Mouse (Mus musculus) CH12.LX (cell line): Measurements from ENCODE around the gene Krba1. TPM values are rescaled to one million over a fixed set of nuclear protein-coding genes. Genes with fewer than 3 reads are reported as not detected.

Experiments used
- DNase-seq: peaks from one replicate; pipeline ENCODE4 v3.0.0-alpha.2; 2013; ENCODE audit errors: extremely low read depth
- H3K27ac ChIP-seq: 2 replicates; pipeline ENCODE4 v1.5.1; 2012; ENCODE audit warnings: low read depth, mild to moderate bottlenecking, control low read depth, moderate library complexity; ENCODE audit not compliant: insufficient read depth
- H3K27me3 ChIP-seq: replicated peaks from 2 replicates; pipeline ENCODE3; 2012; ENCODE audit warnings: inconsistent platforms
- H3K36me3 ChIP-seq, 2 experiments: replicated peaks in 1 of 2; 2 replicates each; pipeline versions ENCODE3 to v1.6.1; 2012; ENCODE audit warnings: inconsistent platforms in 1 of 2, low read length in 1 of 2, mild to moderate bottlenecking in 1 of 2, mixed read lengths in 1 of 2, moderate library complexity in 1 of 2; ENCODE audit not compliant: control insufficient read depth in 1 of 2, insufficient read depth in 1 of 2
- H3K4me1 ChIP-seq, 2 experiments: 2 replicates each; pipeline ENCODE4 v1.6.1; 2012; ENCODE audit warnings: inconsistent platforms in 1 of 2, moderate library complexity in 1 of 2; ENCODE audit not compliant: insufficient read depth in 2 of 2, control insufficient read depth in 1 of 2
- H3K4me2 ChIP-seq: 2 replicates; pipeline ENCODE4 v1.6.1; 2012; ENCODE audit warnings: low read depth, mild to moderate bottlenecking, control low read depth; ENCODE audit not compliant: poor library complexity, insufficient read depth, severe bottlenecking
- H3K4me3 ChIP-seq, 3 experiments: fragments of 150-350 bp in 1 of 3; sonication (generic) in 1 of 3; replicated peaks in 1 of 3; 2 replicates each; pipeline versions ENCODE3 to v1.5.1; 2011 to 2012; ENCODE audit warnings: low read depth in 2 of 3, low read length in 2 of 3, mild to moderate bottlenecking in 2 of 3, moderate library complexity in 2 of 3, control low read depth in 1 of 3, improper control_type of control experiment in 1 of 3, inconsistent platforms in 1 of 3, mixed read lengths in 1 of 3; ENCODE audit not compliant: poor library complexity in 1 of 3
- H3K79me2 ChIP-seq: replicated peaks from 2 replicates; pipeline ENCODE4 v1.6.1; 2012; ENCODE audit warnings: mild to moderate bottlenecking, moderate library complexity; ENCODE audit not compliant: control insufficient read depth, poor library complexity, insufficient read depth, severe bottlenecking; ENCODE audit errors: extremely low read depth
- H3K9ac ChIP-seq: 2 replicates; pipeline ENCODE4 v1.6.1; 2012; ENCODE audit warnings: low read depth, mild to moderate bottlenecking, control low read depth, moderate library complexity; ENCODE audit not compliant: insufficient read depth
- H3K9me3 ChIP-seq: replicated peaks from 2 replicates; pipeline ENCODE3; 2012; ENCODE audit warnings: low read length, inconsistent platforms, mixed read lengths
- CTCF ChIP-seq, 2 experiments: IDR thresholded peaks in 1 of 2; conservative IDR thresholded peaks in 1 of 2; 2 replicates each; pipeline ENCODE4 v1.5.1; 2011 to 2012; ENCODE audit warnings: low read depth in 2 of 2, low read length in 2 of 2, improper control_type of control experiment in 1 of 2, inconsistent platforms in 1 of 2, mild to moderate bottlenecking in 1 of 2, moderate library complexity in 1 of 2
- E2F4 ChIP-seq: IDR thresholded peaks from 2 replicates; pipeline ENCODE4 v1.6.1; 2011; ENCODE audit warnings: low read depth, low read length, improper control_type of control experiment; ENCODE audit not compliant: insufficient replicate concordance
- ETS1 ChIP-seq: conservative IDR thresholded peaks from 2 replicates; pipeline ENCODE4 v1.6.1; 2012; ENCODE audit warnings: low read depth, mild to moderate bottlenecking, inconsistent platforms, low read length, improper control_type of control experiment, moderate library complexity
- GABPA ChIP-seq: IDR thresholded peaks from 2 replicates; pipeline ENCODE4 v1.6.1; 2012; ENCODE audit warnings: low read depth, low read length, improper control_type of control experiment, inconsistent platforms; ENCODE audit not compliant: insufficient replicate concordance
- HCFC1 ChIP-seq: IDR thresholded peaks from 2 replicates; pipeline ENCODE4 v1.6.1; 2012; ENCODE audit warnings: low read depth, mild to moderate bottlenecking, inconsistent platforms, low read length, improper control_type of control experiment
- IRF4 ChIP-seq: IDR thresholded peaks from 2 replicates; pipeline ENCODE4 v1.6.1; 2014; ENCODE audit warnings: low read depth, mild to moderate bottlenecking, inconsistent platforms, low read length, improper control_type of control experiment
- JUN ChIP-seq: IDR thresholded peaks from 2 replicates; pipeline ENCODE4 v1.6.1; 2011; ENCODE audit warnings: low read depth, mild to moderate bottlenecking, low read length, improper control_type of control experiment, moderate library complexity; ENCODE audit not compliant: insufficient read depth
- JUND ChIP-seq: conservative IDR thresholded peaks from 2 replicates; pipeline ENCODE4 v1.6.1; 2011; ENCODE audit warnings: low read depth, low read length, improper control_type of control experiment
- KAT2A ChIP-seq: IDR thresholded peaks from 2 replicates; pipeline ENCODE4 v1.6.1; 2012; ENCODE audit warnings: low read length, improper control_type of control experiment, inconsistent platforms; ENCODE audit not compliant: insufficient replicate concordance
- MAFK ChIP-seq: IDR thresholded peaks from 2 replicates; pipeline ENCODE4 v1.6.1; 2011; ENCODE audit warnings: low read length, improper control_type of control experiment; ENCODE audit not compliant: insufficient replicate concordance
- MAX ChIP-seq: IDR thresholded peaks from 2 replicates; pipeline ENCODE4 v1.6.1; 2011; ENCODE audit warnings: low read length, improper control_type of control experiment
- MAZ ChIP-seq: IDR thresholded peaks from 2 replicates; pipeline ENCODE4 v1.6.1; 2012; ENCODE audit warnings: low read depth, mild to moderate bottlenecking, inconsistent platforms, low read length, improper control_type of control experiment, moderate library complexity
- MXI1 ChIP-seq: IDR thresholded peaks from 2 replicates; pipeline ENCODE4 v1.6.1; 2011; ENCODE audit warnings: mild to moderate bottlenecking, low read depth, low read length, improper control_type of control experiment
- MYC ChIP-seq: IDR thresholded peaks from 2 replicates; pipeline ENCODE4 v1.6.1; 2011; ENCODE audit warnings: low read depth, mild to moderate bottlenecking, improper control_type of control experiment, low read length
- NELFE ChIP-seq: IDR thresholded peaks from 2 replicates; pipeline ENCODE4 v1.6.1; 2011; ENCODE audit warnings: low read depth, low read length, improper control_type of control experiment
- NRF1 ChIP-seq: IDR thresholded peaks from 2 replicates; pipeline ENCODE4 v1.6.1; 2014; ENCODE audit warnings: low read depth, mild to moderate bottlenecking, inconsistent platforms, low read length, improper control_type of control experiment, moderate library complexity
- POLR2A ChIP-seq: IDR thresholded peaks from 2 replicates; pipeline ENCODE4 v1.6.1; 2011; ENCODE audit warnings: low read depth, mild to moderate bottlenecking, improper control_type of control experiment, low read length
- RAD21 ChIP-seq: IDR thresholded peaks from 2 replicates; pipeline ENCODE4 v1.6.1; 2011; ENCODE audit warnings: low read depth, mild to moderate bottlenecking, low read length, improper control_type of control experiment, moderate library complexity
- RCOR1 ChIP-seq: conservative IDR thresholded peaks from 2 replicates; pipeline ENCODE4 v1.6.1; 2012; ENCODE audit warnings: low read depth, mild to moderate bottlenecking, inconsistent platforms, low read length, improper control_type of control experiment
- SIN3A ChIP-seq: IDR thresholded peaks from 2 replicates; pipeline ENCODE4 v1.6.1; 2012; ENCODE audit warnings: low read length, improper control_type of control experiment, inconsistent platforms
- SMC3 ChIP-seq: IDR thresholded peaks from 2 replicates; pipeline ENCODE4 v1.6.1; 2011; ENCODE audit warnings: low read depth, low read length, improper control_type of control experiment
- TBP ChIP-seq: conservative IDR thresholded peaks from 2 replicates; pipeline ENCODE4 v1.6.1; 2011; ENCODE audit warnings: low read depth, low read length, improper control_type of control experiment
- TCF12 ChIP-seq: IDR thresholded peaks from 2 replicates; pipeline ENCODE4 v1.6.1; 2014; ENCODE audit warnings: low read depth, mild to moderate bottlenecking, inconsistent platforms, low read length, improper control_type of control experiment
- USF2 ChIP-seq: conservative IDR thresholded peaks from 2 replicates; pipeline ENCODE4 v1.6.1; 2011; ENCODE audit warnings: low read depth, low read length, improper control_type of control experiment
- ZC3H11A ChIP-seq: IDR thresholded peaks from 2 replicates; pipeline ENCODE4 v1.6.1; 2012; ENCODE audit warnings: low read depth, mild to moderate bottlenecking, inconsistent platforms, low read length, improper control_type of control experiment
- ZMIZ1 ChIP-seq: IDR thresholded peaks from 2 replicates; pipeline ENCODE4 v1.6.1; 2012; ENCODE audit warnings: low read depth, mild to moderate bottlenecking, inconsistent platforms, low read length, improper control_type of control experiment
- ZNF384 ChIP-seq: IDR thresholded peaks from 2 replicates; pipeline ENCODE4 v1.6.1; 2012; ENCODE audit warnings: low read depth, low read length, improper control_type of control experiment, inconsistent platforms
- dilution Hi-C: fragments of 300-500 bp; cut with MboI; formaldehyde crosslinking; loops from 2 replicates; pipeline ENCODE4 v1.14.3; 2020; ENCODE audit warnings: low sequenced_read_pairs; ENCODE audit not compliant: extremely low pct_unique_long_range_greater_than_20kb, extremely low pct_ligation_motif_present
- in situ Hi-C: fragments of 300-500 bp; cut with MboI; formaldehyde crosslinking; loops from 3 replicates; pipeline ENCODE4 v1.14.3; 2019; ENCODE audit warnings: low sequenced_read_pairs, low pct_ligation_motif_present, low pct_unique_long_range_greater_than_20kb, mixed read lengths
- polyA plus RNA-seq: library from polyadenylated mRNA; unstranded; fragments of >175 nt; gene quantifications from 2 replicates; pipeline ENCODE4 v1.2.1, GENCODE M21; 2012; ENCODE audit warnings: low read depth; ENCODE audit not compliant: insufficient read length
- total RNA-seq, 2 experiments: library from RNA; depleted of rRNA; stranded (reverse); fragments of 300-350 nt in 1 of 2; fragments of >200 nt in 1 of 2; gene quantifications; 2 replicates each; pipeline ENCODE4 v1.2.3; 2012 to 2014

Krba1 gene
- total and polyA plus RNA-seq, 3 experiments: 2.9 to 12.7 (median 9.8) TPM

GRCm38 (mm10) chr6:48411193-48412092 lies 16.1 kb downstream of the Krba1 start:
- no peak overlapping the region for H3K27ac ChIP-seq
- dilution Hi-C loops: no loop called here
- no peaks in the 10 kb centered on the region for H3K4me1 ChIP-seq
- TF ChIP-seq SIN3A (no peak), JUN (no peak), RCOR1 (no peak), TBP (no peak), NELFE (no peak), JUND (no peak), CTCF (conservative IDR thresholded peaks at IDR 0.05 in 1 of 2, IDR thresholded peaks at IDR 0.05 in 1 of 2; ENCODE audit: low read depth in 2 of 2, low read length in 2 of 2) (no peak), NRF1 (no peak), RAD21 (no peak), ETS1 (no peak), MAX (no peak), KAT2A (no peak), MXI1 (no peak), GABPA (no peak), E2F4 (no peak), USF2 (no peak)
- TF ChIP-seq, all 38 proteins: peak for 0
- DNase-seq: no peak
- H3K79me2 ChIP-seq: no peaks in the 10 kb centered on the region
- no peak overlapping the region for H3K4me2 ChIP-seq
- H3K27me3 ChIP-seq: no peaks in the 10 kb centered on the region
- no peak overlapping the region for H3K4me3 ChIP-seq
- H3K9ac ChIP-seq: no peak overlapping the region
- in situ Hi-C loops: no loop called here
- H3K36me3 ChIP-seq: peaks cover 89 to 100% of the 10 kb centered on the region in 2 experiments
- H3K9me3 ChIP-seq: no peaks in the 10 kb centered on the region

DNA sequence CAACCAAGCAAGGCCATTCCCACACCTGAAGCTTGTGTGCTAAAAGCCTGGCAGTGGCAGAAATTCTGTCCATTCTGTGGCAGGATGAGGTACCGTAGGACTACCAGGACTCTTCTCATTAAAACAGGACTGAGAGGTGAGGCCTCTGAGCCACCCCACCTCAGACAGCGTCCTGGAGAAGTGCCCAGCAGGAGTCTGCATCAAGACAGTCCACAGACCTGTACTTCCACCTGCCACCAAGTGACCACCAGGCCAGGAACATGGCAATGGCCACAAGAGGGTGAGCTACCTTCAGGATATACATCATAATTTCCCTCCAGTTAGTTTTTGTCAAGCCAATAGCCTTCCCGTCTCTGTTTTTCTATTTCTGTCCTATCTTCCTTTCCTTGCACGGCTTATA lies 16.8 kb downstream of the Krba1 start:
- in situ Hi-C loops: no loop called here
- TF ChIP-seq ZC3H11A: no peak
- no peak for TF ChIP-seq MXI1
- TF ChIP-seq RAD21: no peak; the same call in none of the 2 replicates
- TF ChIP-seq KAT2A: no peak
- no peak for TF ChIP-seq MAFK
- no peak for TF ChIP-seq JUND
- TF ChIP-seq HCFC1: no peak
- no peak for TF ChIP-seq ZNF384
- TF ChIP-seq SIN3A: no peak
- no peak for TF ChIP-seq MAZ
- no peak for TF ChIP-seq NRF1
- TF ChIP-seq POLR2A: no peak
- no peak for TF ChIP-seq NELFE
- no peak for TF ChIP-seq SMC3
- TF ChIP-seq MYC: no peak
- no peak for TF ChIP-seq IRF4
- TF ChIP-seq ZMIZ1: no peak
- TF ChIP-seq TCF12: no peak

More for the DNA sequence above, 16.8 kb downstream of the Krba1 start:
- no peak overlapping the region for H3K9ac ChIP-seq
- no peak for DNase-seq
- dilution Hi-C loops: no loop called here
- no peak overlapping the region for H3K27ac ChIP-seq
- H3K4me1 ChIP-seq: no peaks in the 10 kb centered on the region
- peaks cover 88 to 100% of the 10 kb centered on the region in 2 experiments for H3K36me3 ChIP-seq
- H3K79me2 ChIP-seq: no peaks in the 10 kb centered on the region
- H3K9me3 ChIP-seq: no peaks in the 10 kb centered on the region
- no peak overlapping the region for H3K4me3 ChIP-seq
- H3K27me3 ChIP-seq: no peaks in the 10 kb centered on the region
- H3K4me2 ChIP-seq: no peak overlapping the region
